Mouse (Mus musculus) forebrain, embryonic 16.5 days (tissue): ENCODE data around the gene Srrm4. TPM values are rescaled to one million over a fixed set of nuclear protein-coding genes. Genes with fewer than 3 reads are reported as not detected.

Source experiments
- ATAC-seq: fragments of 200-750 bp; cut with Nextera tagmentation; 2 replicates; pipeline ENCODE4 v1.8.0; 2017; ENCODE audit warnings: mild to moderate bottlenecking, moderate library complexity
- H3K27ac ChIP-seq: fragments of 300-500 bp; sonication (generic); 2 replicates; pipeline ENCODE4 v1.5.1; 2014; ENCODE audit warnings: low read length, control low read depth
- H3K27me3 ChIP-seq: fragments of 300-500 bp; sonication (generic); replicated peaks from 2 replicates; pipeline ENCODE4 v1.6.1; 2014; ENCODE audit warnings: low read length; ENCODE audit not compliant: control insufficient read depth, insufficient read depth
- H3K36me3 ChIP-seq: fragments of 300-500 bp; sonication (generic); 2 replicates; pipeline ENCODE4 v1.6.1; 2014; ENCODE audit not compliant: control insufficient read depth, insufficient read depth
- H3K4me1 ChIP-seq: fragments of 300-500 bp; sonication (generic); replicated peaks from 2 replicates; pipeline ENCODE4 v1.6.1; 2014; ENCODE audit warnings: low read length; ENCODE audit not compliant: control insufficient read depth, insufficient read depth
- H3K4me2 ChIP-seq: fragments of 300-500 bp; sonication (generic); 2 replicates; pipeline ENCODE4 v1.6.1; 2014; ENCODE audit warnings: mild to moderate bottlenecking, low read length, control low read depth
- H3K4me3 ChIP-seq: fragments of 300-500 bp; sonication (generic); replicated peaks from 2 replicates; pipeline ENCODE4 v1.5.1; 2014; ENCODE audit warnings: mild to moderate bottlenecking, low read length, control low read depth
- H3K9ac ChIP-seq: fragments of 300-500 bp; sonication (generic); replicated peaks from 2 replicates; pipeline ENCODE4 v1.6.1; 2014; ENCODE audit warnings: low read depth, low read length, control low read depth
- H3K9me3 ChIP-seq: fragments of 300-500 bp; sonication (generic); 2 replicates; pipeline ENCODE4 v1.6.1; 2016; ENCODE audit warnings: low read length; ENCODE audit not compliant: control insufficient read depth
- WGBS: fragments of 180-500 bp; shearing (Covaris S2); extraction: QIAGEN DNeasy Blood & Tissue Kit; methylation state at CpG from one replicate; pipeline ENCODE4 v1.1.7; 2014; 5-methylcytosine and 5-hydroxymethylcytosine counted together
- polyA plus RNA-seq: library from polyadenylated mRNA; unstranded; fragments of >200 nt; fragmentation: Nextera tagmentation; extraction: Ambion mirVana; gene quantifications from 2 replicates; pipeline ENCODE4 v1.2.1, GENCODE M21; 2015

The Srrm4 gene
- polyA plus RNA-seq, 1 experiment from 2014 or later = 33.9 TPM

DNA sequence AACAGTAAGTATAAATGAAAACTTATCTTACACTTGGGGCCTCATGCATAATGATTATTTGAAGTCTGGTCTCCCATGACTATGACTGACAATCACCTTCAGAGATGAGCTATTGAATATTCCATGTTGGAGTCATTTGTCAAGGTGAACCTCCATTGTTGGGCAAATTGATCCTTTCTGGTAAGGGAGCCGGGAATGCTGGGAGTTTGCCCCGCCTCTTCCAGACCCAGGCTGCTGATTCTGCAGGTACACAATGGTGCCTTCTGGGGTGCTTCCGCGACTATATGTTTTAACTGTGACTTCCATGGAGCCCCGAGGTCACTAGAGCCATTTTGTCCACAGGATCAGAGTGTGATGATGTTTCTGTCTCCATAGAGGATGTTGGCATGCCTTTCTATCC, 195.5 kb downstream of the Srrm4 start:
- H3K9ac ChIP-seq = no peak overlapping the region
- no peaks in the 10 kb centered on the region for H3K4me1 ChIP-seq
- no peak for ATAC-seq
- no peak overlapping the region for H3K4me2 ChIP-seq
- no peak overlapping the region for H3K27ac ChIP-seq
- no peaks in the 10 kb centered on the region for H3K36me3 ChIP-seq
- no peaks in the 10 kb centered on the region for H3K27me3 ChIP-seq
- WGBS = 89% methylated on average over 5 of the region's 5 CpGs
- H3K9me3 ChIP-seq = no peaks in the 10 kb centered on the region
- H3K4me3 ChIP-seq = no peak overlapping the region

DNA sequence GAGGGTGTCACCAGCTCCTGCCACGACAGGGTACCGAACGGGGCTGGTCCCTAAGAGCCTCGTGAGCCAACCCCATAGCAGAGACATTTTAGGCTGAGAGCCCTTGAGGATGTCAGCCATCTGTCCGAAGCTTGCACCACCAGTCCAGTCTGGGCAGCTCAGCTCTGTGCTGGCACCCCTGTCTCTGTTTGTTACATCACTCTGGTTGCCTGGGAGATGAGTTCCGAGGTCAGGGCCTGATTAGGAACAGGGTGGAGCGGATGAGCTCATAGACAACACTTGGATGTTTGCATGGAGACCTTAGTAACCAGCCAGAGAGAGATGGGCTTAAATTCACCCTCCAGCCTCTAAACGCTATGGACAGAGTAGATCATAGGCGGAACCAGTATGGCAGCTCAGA, 199.0 kb downstream of the Srrm4 start:
- no peak overlapping the region for H3K4me2 ChIP-seq
- no peaks in the 10 kb centered on the region for H3K27me3 ChIP-seq
- no peak overlapping the region for H3K4me3 ChIP-seq
- no peak overlapping the region for H3K27ac ChIP-seq
- H3K4me1 ChIP-seq = peaks cover 10% of the 10 kb centered on the region
- ATAC-seq = no peak
- no peaks in the 10 kb centered on the region for H3K9me3 ChIP-seq
- H3K9ac ChIP-seq = no peak overlapping the region
- 83% methylated on average over 9 of the region's 9 CpGs for WGBS
- no peaks in the 10 kb centered on the region for H3K36me3 ChIP-seq

DNA sequence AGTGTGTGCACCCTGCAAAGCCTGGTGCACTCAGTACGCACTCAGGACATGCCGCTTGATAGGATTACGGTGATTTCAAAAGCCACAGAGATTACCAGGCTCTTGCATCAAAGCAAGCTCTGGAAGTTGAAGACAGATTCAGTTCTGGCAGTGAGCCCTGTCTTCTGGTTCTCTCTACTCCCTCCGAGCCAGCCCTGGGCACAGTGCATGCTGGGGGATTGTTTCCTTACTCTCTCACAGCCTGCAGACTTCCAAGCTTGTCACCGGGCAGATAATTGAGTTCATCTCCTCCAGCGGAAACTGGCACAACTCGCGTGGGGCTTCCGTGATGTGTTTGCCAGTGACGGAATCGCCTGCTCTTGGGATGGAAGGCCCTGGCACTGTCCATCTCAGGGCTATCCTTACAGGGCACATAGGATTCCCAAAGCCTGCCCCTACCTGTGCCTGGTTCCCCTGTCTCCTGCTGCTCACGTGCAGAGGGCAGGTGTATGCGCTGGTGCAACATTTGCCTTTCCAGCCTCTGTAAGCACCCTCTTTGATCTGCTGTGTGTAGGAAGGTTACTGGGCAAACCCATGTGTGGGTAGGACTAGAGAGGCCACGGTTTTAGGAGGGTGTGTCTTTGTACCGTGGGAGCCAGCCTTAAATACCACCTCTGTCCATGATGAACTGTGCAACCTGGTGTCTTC, 201.6 kb downstream of the Srrm4 start:
- peak; percentile 80 for ATAC-seq
- H3K4me2 ChIP-seq = no peak overlapping the region

DNA sequence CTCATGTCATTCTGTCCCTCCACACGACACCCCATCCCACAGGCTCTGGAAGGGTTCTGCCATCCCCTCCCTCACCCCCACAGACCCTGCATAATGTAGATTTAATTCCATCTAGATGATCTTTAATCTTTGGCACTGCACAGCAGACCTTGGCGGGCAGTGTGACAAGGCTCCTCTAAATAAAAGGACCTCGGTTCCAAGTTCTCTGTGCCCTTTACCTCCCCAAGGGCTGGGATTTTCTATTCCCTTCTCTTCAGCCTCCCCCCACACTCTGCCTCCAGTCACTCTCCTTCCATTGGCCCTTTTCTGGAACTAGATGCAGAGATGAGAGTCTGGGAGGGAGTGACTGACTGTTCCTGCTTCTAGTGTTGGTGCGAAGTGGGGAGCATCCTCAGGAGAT, 202.3 kb downstream of the Srrm4 start:
- WGBS = 65% methylated on average over 4 of the region's 4 CpGs
- H3K4me3 ChIP-seq = no peak overlapping the region
- H3K4me1 ChIP-seq = peaks cover 10% of the 10 kb centered on the region
- H3K36me3 ChIP-seq = no peaks in the 10 kb centered on the region
- H3K4me2 ChIP-seq = no peak overlapping the region
- no peaks in the 10 kb centered on the region for H3K27me3 ChIP-seq
- ATAC-seq = no peak
- H3K9me3 ChIP-seq = no peaks in the 10 kb centered on the region
- H3K27ac ChIP-seq = peak overlapping the region; percentile 30
- 0 out of 2 replicates have a peak overlapping the region, but pooled peaks have one; percentile 11 for H3K9ac ChIP-seq

More for the DNA sequence above, 201.6 kb downstream of the Srrm4 start:
- no peaks in the 10 kb centered on the region for H3K36me3 ChIP-seq
- peaks cover 10% of the 10 kb centered on the region for H3K4me1 ChIP-seq
- no peaks in the 10 kb centered on the region for H3K27me3 ChIP-seq
- 45% methylated on average over 15 of the region's 15 CpGs for WGBS
- H3K4me3 ChIP-seq = no peak overlapping the region
- H3K9ac ChIP-seq = peak overlapping the region; percentile 11; the same call in 1 of the 2 replicates
- H3K9me3 ChIP-seq = no peaks in the 10 kb centered on the region
- H3K27ac ChIP-seq = peak overlapping the region; percentile 30; the same call in 1 of the 2 replicates

Other genes starting within 250 kb of the Srrm4 start
- gene Hspb8, start 169.0 kb downstream of the Srrm4 start, polyA plus RNA-seq = 3.7 and 4.8 TPM in 2 replicates